Mouse (Mus musculus) liver, postnatal 0 days (tissue): ENCODE measurements around the gene Slc7a15.
"Not testable (repeated sequence)": the region's sequence is repeated elsewhere in the genome, so short reads cannot be mapped to it uniquely, and the experiment has no call there.

Experiments used
- CTCF ChIP-seq: sonication (generic); IDR thresholded peaks from 2 replicates; pipeline ENCODE4 v1.5.1; 2016; ENCODE audit warnings: antibody characterized with exemption, low read depth
- EP300 ChIP-seq: IDR thresholded peaks from 2 replicates; pipeline ENCODE4 v1.6.1; 2016; ENCODE audit warnings: antibody characterized with exemption, low read depth, mild to moderate bottlenecking

DNA sequence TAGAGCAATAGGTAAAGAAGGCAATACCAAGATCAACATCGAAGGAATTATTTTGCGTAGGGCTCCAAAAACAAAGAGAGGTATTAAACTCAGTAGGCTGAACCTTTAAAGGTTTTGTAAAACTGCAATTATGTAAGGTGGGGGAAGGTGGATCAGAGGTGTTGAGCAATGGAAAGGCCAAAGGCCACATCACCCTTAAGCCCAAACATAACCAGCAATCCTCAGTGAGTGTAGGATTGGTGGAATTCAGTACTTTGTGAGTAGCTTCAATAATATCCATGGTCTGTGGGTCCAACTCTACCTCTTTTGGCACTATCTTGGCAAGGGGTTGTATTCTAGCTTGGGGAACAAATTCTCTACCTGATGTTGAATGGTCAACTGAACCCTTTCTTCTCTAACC is 7.5 kb downstream of the Slc7a15 start:
- not testable (repeated sequence) for TF ChIP-seq EP300, CTCF
